Comparison of ENCODE assay signal across 11 mouse cellular contexts in genomic region chr6:88626462-88626861, GRCm38 (mm10). TPM values are rescaled to one million over a fixed set of nuclear protein-coding genes. Genes with fewer than 3 reads are reported as not detected.
DNase-seq lines count a peak whose midpoint lies in the region; ATAC-seq lines count a peak whose summit lies in the region.
"Had no signal": no experiment of that assay in that cellular context is flagged by ENCODE, and none has a peak within 500 bp of the region (broad histone marks: within the 10 kb centered on the region; RNA-seq: fewer than 3 reads in every experiment).

No protein-coding gene starts in this region.

- H3K9ac ChIP-seq in heart, embryonic 15.5 days, result 0 out of 2 replicates have a peak overlapping the region, but pooled peaks have one; percentile 62
- H3K9ac ChIP-seq in forebrain, embryonic 12.5 days, result no peak overlapping the region
- H3K9ac ChIP-seq in liver, embryonic 15.5 days, result no peak overlapping the region

- DNase-seq in heart, adult 11 months, result no peak
- DNase-seq in A20 (ENCODE audit: low read depth, low spot score), result peak; percentile 52
- DNase-seq in testis, postnatal 14 days (ENCODE audit: low spot score), result no peak
- DNase-seq in adrenal gland, postnatal 10 days, result no peak
- no peak for DNase-seq in thymus, postnatal 4 days
- DNase-seq: lung, postnatal 4 days; thymus, postnatal 14 days had no signal

- ATAC-seq in heart, embryonic 15.5 days (replicated peaks; ENCODE audit: insufficient number of reproducible peaks, insufficient read depth, low FRiP score, low read depth), result no peak
- no peak for ATAC-seq in forebrain, embryonic 12.5 days (ENCODE audit: low FRiP score)
- no peak for ATAC-seq in liver, embryonic 15.5 days (ENCODE audit: insufficient read depth)

- WGBS in heart, embryonic 15.5 days, result 50% methylated on average over 4 of the region's 4 CpGs
- WGBS in forebrain, embryonic 12.5 days, result 62% methylated on average over 4 of the region's 4 CpGs
- WGBS in liver, embryonic 15.5 days (ENCODE audit: insufficient replicate concordance), result 65% methylated on average over 4 of the region's 4 CpGs

- H3K36me3 ChIP-seq in heart, embryonic 15.5 days, result no peaks in the 10 kb centered on the region
- H3K36me3 ChIP-seq in forebrain, embryonic 12.5 days (replicated peaks), result no peaks in the 10 kb centered on the region
- no peaks in the 10 kb centered on the region for H3K36me3 ChIP-seq in liver, embryonic 15.5 days (replicated peaks)
- H3K36me3 ChIP-seq: embryonic facial prominence, embryonic 12.5 days had no signal

- H3K27me3 ChIP-seq in heart, embryonic 15.5 days, result no peaks in the 10 kb centered on the region
- 0 out of 2 replicates have a peak, but pooled peaks cover 10% of the 10 kb centered on the region for H3K27me3 ChIP-seq in forebrain, embryonic 12.5 days
- H3K27me3 ChIP-seq in liver, embryonic 15.5 days, result peaks cover 4% of the 10 kb centered on the region; the same call in 1 of the 2 replicates

- H3K4me2 ChIP-seq in heart, embryonic 15.5 days, result peak overlapping the region; percentile 84
- 0 out of 2 replicates have a peak overlapping the region, but pooled peaks have one; percentile 84 for H3K4me2 ChIP-seq in forebrain, embryonic 12.5 days
- peak overlapping the region; percentile 98 for H3K4me2 ChIP-seq in liver, embryonic 15.5 days

- no peaks in the 10 kb centered on the region for H3K9me3 ChIP-seq in heart, embryonic 15.5 days (replicated peaks)
- H3K9me3 ChIP-seq in forebrain, embryonic 12.5 days, result no peaks in the 10 kb centered on the region
- no peaks in the 10 kb centered on the region for H3K9me3 ChIP-seq in liver, embryonic 15.5 days (replicated peaks)
- H3K9me3 ChIP-seq: embryonic facial prominence, embryonic 12.5 days had no signal

- peak overlapping the region; percentile 90 for H3K27ac ChIP-seq in heart, embryonic 15.5 days
- no peak overlapping the region for H3K27ac ChIP-seq in forebrain, embryonic 12.5 days
- H3K27ac ChIP-seq in liver, embryonic 15.5 days (replicated peaks), result 0 out of 2 replicates have a peak overlapping the region, but pooled peaks have one; percentile 79
- H3K27ac ChIP-seq: embryonic facial prominence, embryonic 12.5 days had no signal

- H3K4me3 ChIP-seq in heart, embryonic 15.5 days, result peak overlapping the region; percentile 54
- H3K4me3 ChIP-seq in forebrain, embryonic 12.5 days (replicated peaks), result no peak overlapping the region
- H3K4me3 ChIP-seq in liver, embryonic 15.5 days (replicated peaks), result peak overlapping the region; percentile 68; the same call in 1 of the 2 replicates

- peaks cover 6% of the 10 kb centered on the region; the same call in 1 of the 2 replicates for H3K4me1 ChIP-seq in heart, embryonic 15.5 days (replicated peaks)
- H3K4me1 ChIP-seq in forebrain, embryonic 12.5 days, result peaks cover 6% of the 10 kb centered on the region; the same call in 1 of the 2 replicates
- H3K4me1 ChIP-seq in liver, embryonic 15.5 days (replicated peaks), result peaks cover 47% of the 10 kb centered on the region

RNA-seq across cellular contexts. Expression of gene Kbtbd12, which starts 11.3 kb away (rescaled TPM):
- 25.5 and 25.6 TPM in 2 replicates for polyA plus RNA-seq in heart, embryonic 15.5 days (2015; fragmentation: Nextera tagmentation; extraction: Ambion mirVana)
- 0.15 and 0.21 TPM in 2 replicates for polyA plus RNA-seq in forebrain, embryonic 12.5 days (2016; fragmentation: Nextera tagmentation; extraction: Ambion mirVana)
- polyA plus RNA-seq in liver, embryonic 15.5 days (2015; fragmentation: Nextera tagmentation; extraction: Ambion mirVana), result 0.82 and 1.5 TPM in 2 replicates
- total RNA-seq in adrenal gland, postnatal 10 days (2021), result 1 to 10 TPM in 1 of 2 experiments, under 1 TPM in 1; 0.99 to 3.5 TPM
- polyA plus RNA-seq: embryonic facial prominence, embryonic 12.5 days had no signal

Comparison
In these comparisons a context has a peak if more than half of its experiments do, and no peak if none do; other contexts are left out.
1. RNA of gene Kbtbd12, which starts 11.3 kb away (polyA plus RNA-seq): 25.5 to 25.6 TPM in heart, embryonic 15.5 days; 0.82 to 1.5 TPM in liver, embryonic 15.5 days and 0.15 to 0.21 TPM in forebrain, embryonic 12.5 days; every median in the first group is over 10 times any median in the second.
2. Peak in every context shown above with its lines, with median percentiles within 50 percentile points of each other: H3K4me2 ChIP-seq.